Mouse (Mus musculus): ENCODE measurements around the gene 4921509C19Rik.
"Not testable (repeated sequence)": the region's sequence is repeated elsewhere in the genome, so short reads cannot be mapped to it uniquely, and the experiment has no call there.

The 4921509C19Rik gene

DNA sequence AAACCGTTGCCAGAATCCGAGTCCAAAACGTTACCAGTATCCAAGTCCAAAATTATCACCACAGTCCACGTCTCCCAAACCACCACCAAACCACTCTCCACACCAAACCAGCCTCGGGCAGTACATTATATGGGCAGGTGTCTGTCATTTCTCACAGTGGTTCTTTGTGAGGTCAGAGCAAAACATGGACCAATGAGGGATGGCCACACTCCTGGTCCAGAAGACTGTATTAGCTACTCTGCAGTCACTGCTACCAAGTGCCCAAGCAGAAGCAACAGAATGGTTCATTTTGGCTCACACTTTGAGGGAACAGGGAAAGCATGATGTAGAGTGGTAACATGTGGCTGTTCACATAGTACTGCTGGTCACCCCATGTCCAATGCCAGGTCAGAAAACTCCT is at the start of gene 4921509C19Rik:
Gene 4921509C19Rik, minus strand, starts transcription at position 101 of the 400 bp plus-strand sequence.
- not testable (repeated sequence) for DNase-seq

- DNase-seq: no peak
Measured at GRCm38 (mm10) chr2:151525520-151525919, 49.6 kb upstream of the 4921509C19Rik start.

DNA sequence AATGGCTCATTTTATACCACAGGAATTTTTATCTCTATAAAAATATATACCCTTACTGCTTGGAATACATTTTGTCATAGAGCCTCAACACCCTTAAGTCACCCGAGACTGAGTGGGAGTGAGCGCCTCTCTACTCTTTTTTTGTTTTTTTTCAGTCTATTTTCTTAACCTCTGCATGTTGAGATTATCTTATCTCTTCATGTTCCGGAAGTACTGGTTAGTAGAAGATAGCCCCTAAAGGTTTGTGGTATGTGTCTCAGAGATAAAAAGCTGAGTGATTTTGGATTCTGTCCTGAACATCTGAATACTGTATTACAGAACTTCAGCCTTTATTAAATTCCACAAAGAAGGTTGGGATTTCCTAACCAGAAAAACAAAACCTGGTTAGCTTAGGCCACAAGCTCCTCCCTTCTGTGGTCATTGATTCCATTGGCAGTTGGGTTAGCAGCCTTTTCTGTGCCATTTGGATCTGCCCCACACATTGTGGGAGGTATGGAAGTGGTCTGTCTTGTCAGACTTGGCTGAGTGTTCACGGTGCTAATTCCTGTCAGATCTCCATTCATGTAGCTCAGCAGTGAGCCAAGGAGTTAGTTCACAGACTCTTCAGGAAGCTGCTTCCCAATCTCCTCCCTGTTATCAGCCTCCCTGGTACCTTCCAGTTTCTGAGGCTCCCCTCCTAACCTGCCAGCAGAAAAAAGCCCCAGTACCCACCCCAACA is 48.5 kb upstream of the 4921509C19Rik start:
- no peak for DNase-seq

DNA sequence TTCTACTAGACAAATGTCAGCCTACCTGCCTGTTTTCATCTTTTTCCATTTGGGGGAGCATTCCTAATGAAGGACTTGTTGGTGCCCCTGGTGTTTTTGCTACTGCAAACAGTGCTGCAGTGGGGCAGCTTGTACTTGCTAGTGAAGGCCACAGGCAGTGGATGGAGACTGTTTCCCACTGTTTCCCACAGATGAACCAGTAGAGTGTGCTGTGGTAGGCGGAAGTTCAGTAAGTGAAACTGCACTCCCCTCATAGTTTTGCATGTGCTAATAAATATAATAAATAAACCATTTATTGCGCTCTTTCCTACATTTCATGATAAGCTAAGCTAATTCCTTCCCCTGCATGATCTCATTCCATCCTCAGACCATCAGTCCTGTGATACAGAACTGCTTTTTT is 43.0 kb upstream of the 4921509C19Rik start:
- no peak for DNase-seq

GRCm38 (mm10) chr2:151513525-151514285 is 37.8 kb upstream of the 4921509C19Rik start:
- DNase-seq: peak; percentile 12

- DNase-seq: peak; percentile 67
Measured at GRCm38 (mm10) chr2:151512199-151512598, 36.2 kb upstream of the 4921509C19Rik start.

DNA sequence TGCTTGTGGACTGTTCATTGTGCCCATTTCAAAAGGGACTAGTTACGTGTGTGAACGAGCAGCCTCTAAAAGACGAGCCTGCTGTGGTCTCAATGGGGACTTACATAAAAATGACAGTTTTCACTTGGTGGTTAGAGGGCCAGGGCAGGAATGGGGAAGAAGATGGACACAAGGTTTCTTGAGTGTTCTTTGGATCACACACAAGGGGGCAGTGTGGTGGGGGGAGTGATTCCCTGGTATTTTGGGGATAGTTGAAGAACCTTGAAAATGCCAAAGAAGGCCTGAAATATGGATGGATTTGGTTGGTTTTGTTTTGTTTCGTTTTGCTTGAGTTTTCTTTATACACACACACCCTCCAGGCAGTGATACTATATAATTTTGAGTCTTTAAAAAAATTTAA is 28.3 kb upstream of the 4921509C19Rik start:
- no peak for DNase-seq

- DNase-seq: no peak
Measured at GRCm38 (mm10) chr2:151500442-151501007, 24.6 kb upstream of the 4921509C19Rik start.

GRCm38 (mm10) chr2:151498358-151498757 is 22.4 kb upstream of the 4921509C19Rik start:
- no peak for DNase-seq

GRCm38 (mm10) chr2:151494035-151494803 is 18.3 kb upstream of the 4921509C19Rik start, which contains the start of gene Nsfl1c:
Nsfl1c (plus strand) TSS chr2:151494182.
- peak; percentile 98 for DNase-seq

GRCm38 (mm10) chr2:151486496-151486895 is 10.5 kb upstream of the 4921509C19Rik start:
- DNase-seq: no peak

DNA sequence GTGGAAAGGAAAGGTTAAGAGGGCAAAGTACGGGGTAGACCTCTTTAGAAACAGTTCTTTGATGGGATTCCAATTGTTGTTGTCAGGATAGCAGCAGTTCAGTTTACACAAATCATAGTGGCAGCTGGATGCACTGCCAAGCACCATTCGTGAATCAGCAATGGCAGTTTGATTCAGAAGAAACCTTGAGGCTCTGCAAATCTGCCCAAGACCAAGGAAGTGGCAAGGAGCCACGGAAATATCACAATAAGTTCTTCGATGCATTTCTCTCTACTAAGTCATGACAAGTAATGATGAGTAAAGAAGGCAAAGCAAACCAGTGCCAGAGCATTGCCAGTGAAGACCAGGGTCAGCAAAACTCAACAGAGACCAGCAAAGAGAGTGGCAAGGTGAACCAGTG is 41.0 kb downstream of the 4921509C19Rik start:
- DNase-seq: not testable (repeated sequence)

DNA sequence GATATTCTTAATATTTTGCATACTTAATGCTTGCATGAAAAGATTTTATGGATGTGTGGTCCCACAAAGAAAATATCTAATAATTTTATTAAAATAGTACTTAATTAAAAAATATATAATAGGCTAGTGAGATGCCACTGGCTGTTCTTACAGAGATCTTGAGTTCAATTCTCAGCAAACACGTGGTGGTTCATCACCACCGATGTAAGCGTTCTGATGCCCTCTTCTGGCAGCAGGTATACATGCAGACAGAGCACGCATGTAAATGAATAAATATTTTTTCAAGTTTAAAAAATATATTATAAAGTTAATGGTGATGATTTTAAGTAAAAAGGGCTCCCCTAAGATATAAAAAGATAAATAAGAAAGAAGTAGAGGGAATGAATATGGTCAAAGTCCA is 41.8 kb downstream of the 4921509C19Rik start:
- DNase-seq: not testable (repeated sequence)
